Mouse (Mus musculus): ENCODE results near the gene Car15. TPM values are rescaled to one million over a fixed set of nuclear protein-coding genes. Genes with fewer than 3 reads are reported as not detected.
A peak's percentile ranks its signal among the peaks of the same experiment; 100 is the strongest.

Gene Car15
- polyA plus RNA-seq, 1 experiment from 2014 or later: 4.3 TPM

- no peak overlapping the region for H3K27ac ChIP-seq (ENCODE audit: low read depth, low read length)
- no peaks in the 10 kb centered on the region; the same call in 1 of the 2 replicates for H3K4me1 ChIP-seq (replicated peaks; ENCODE audit: control insufficient read depth, insufficient read depth, low read length)
- no peak overlapping the region for H3K9ac ChIP-seq (ENCODE audit: low read length)
- peaks cover 62% of the 10 kb centered on the region for H3K27me3 ChIP-seq (ENCODE audit: control insufficient read depth, insufficient read depth, low read length)
- ATAC-seq (replicated peaks; ENCODE audit: low FRiP score) (no peak), DNase-seq (ENCODE audit: low spot score) (no peak)
- no peak overlapping the region for H3K4me2 ChIP-seq (ENCODE audit: low read depth, low read length, severe bottlenecking)
- 10% methylated on average over 11 of the region's 11 CpGs for WGBS
- no peak overlapping the region for H3K4me3 ChIP-seq (ENCODE audit: low read depth, low read length)
- no peaks in the 10 kb centered on the region for H3K9me3 ChIP-seq (ENCODE audit: control insufficient read depth, low read length)
- no peaks in the 10 kb centered on the region for H3K36me3 ChIP-seq (ENCODE audit: control insufficient read depth, insufficient read depth, low read length)
These were observed 6.4 kb downstream of the Car15 start for GRCm38 (mm10) chr16:17831781-17832180.

DNA sequence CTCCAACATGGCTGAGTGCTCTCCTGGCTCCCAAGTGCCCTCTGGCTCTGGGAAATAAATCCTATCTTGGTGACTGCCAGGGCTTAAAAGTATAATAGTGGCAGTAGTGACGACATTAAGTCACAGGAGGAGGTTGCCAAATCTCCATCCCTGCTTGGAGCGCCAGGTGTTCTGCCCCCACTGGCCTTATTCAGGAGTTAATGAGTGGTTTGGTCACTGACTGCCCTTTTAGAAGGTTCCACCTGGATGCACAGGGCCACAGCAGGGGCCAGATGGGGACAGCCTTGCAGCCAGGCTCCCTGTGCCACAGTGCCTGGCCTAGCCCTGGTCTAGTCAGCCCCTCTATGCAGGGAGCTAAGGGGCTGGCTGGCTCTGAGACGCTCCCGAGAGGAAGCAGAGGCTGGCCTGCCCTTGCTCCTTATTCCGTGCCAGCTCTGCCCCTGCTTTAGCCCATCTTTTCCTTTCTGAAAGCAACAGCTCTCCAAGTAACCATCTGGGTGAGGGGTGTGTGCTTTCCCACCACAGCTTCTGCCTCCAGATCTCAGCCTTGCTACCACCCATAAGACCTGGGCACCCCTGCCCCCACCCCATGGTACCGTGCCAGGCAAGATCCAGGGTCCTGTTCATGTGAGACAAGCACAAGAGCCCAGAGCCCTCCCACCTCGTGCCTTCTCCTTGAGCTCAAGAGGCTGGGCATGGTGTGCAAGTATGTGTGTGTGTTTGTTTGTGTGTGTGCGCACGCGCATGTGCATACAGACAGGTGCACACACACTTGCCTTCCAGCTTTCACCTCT is 7.6 kb downstream of the Car15 start:
- Histone ChIP-seq H3K4me3 (ENCODE audit: low read depth, low read length) (no peak overlapping the region), H3K36me3 (ENCODE audit: control insufficient read depth, insufficient read depth, low read length) (no peaks in the 10 kb centered on the region), H3K27ac (ENCODE audit: low read depth, low read length) (no peak overlapping the region), H3K4me1 (replicated peaks; ENCODE audit: control insufficient read depth, insufficient read depth, low read length) (no peaks in the 10 kb centered on the region; the same call in 1 of the 2 replicates), H3K27me3 (ENCODE audit: control insufficient read depth, insufficient read depth, low read length) (peaks cover 55% of the 10 kb centered on the region), H3K9ac (ENCODE audit: low read length) (no peak overlapping the region), H3K9me3 (ENCODE audit: control insufficient read depth, low read length) (no peaks in the 10 kb centered on the region), H3K4me2 (ENCODE audit: low read depth, low read length, severe bottlenecking) (no peak overlapping the region)
- ATAC-seq (replicated peaks; ENCODE audit: low FRiP score): no peak
- DNase-seq (ENCODE audit: low spot score): no peak
- WGBS: 53% methylated on average over 10 of the region's 10 CpGs

GRCm38 (mm10) chr16:17828867-17829266 is 9.3 kb downstream of the Car15 start:
- Histone ChIP-seq H3K27me3 (ENCODE audit: control insufficient read depth, insufficient read depth, low read length) (peaks cover 38% of the 10 kb centered on the region), H3K36me3 (ENCODE audit: control insufficient read depth, insufficient read depth, low read length) (no peaks in the 10 kb centered on the region), H3K9me3 (ENCODE audit: control insufficient read depth, low read length) (no peaks in the 10 kb centered on the region), H3K4me1 (replicated peaks; ENCODE audit: control insufficient read depth, insufficient read depth, low read length) (no peaks in the 10 kb centered on the region; the same call in 1 of the 2 replicates), H3K4me3 (ENCODE audit: low read depth, low read length) (no peak overlapping the region), H3K4me2 (ENCODE audit: low read depth, low read length, severe bottlenecking) (no peak overlapping the region), H3K9ac (ENCODE audit: low read length) (no peak overlapping the region), H3K27ac (ENCODE audit: low read depth, low read length) (no peak overlapping the region)
- 64% methylated on average over 3 of the region's 3 CpGs for WGBS
- ATAC-seq (replicated peaks; ENCODE audit: low FRiP score) (no peak), DNase-seq (ENCODE audit: low spot score) (no peak)

DNA sequence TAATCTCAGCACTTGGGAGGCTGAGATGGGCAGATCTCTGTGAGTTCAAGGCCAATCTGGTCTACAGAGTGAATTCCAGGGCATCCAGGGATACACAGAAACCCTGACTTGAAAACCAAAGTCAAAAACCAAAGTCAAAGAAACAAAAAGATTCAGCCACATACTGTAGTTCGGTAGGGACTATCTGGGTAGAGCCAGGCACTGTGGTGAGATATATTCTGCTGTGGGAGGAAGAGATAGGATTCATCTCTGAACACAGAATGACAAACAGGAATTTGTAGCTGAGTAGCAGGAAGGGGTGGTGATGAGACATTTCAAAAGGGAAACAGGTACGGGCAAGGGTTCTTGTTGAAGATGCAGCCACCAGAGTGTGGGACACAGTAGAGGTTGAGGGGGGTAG is 9.9 kb downstream of the Car15 start:
- DNase-seq (ENCODE audit: low spot score) (no peak), ATAC-seq (replicated peaks; ENCODE audit: low FRiP score) (no peak)
- H3K27me3 ChIP-seq (ENCODE audit: control insufficient read depth, insufficient read depth, low read length): peaks cover 31% of the 10 kb centered on the region
- H3K4me1 ChIP-seq (replicated peaks; ENCODE audit: control insufficient read depth, insufficient read depth, low read length): no peaks in the 10 kb centered on the region; the same call in 1 of the 2 replicates
- no peak overlapping the region for H3K4me3 ChIP-seq (ENCODE audit: low read depth, low read length)
- no peak overlapping the region for H3K27ac ChIP-seq (ENCODE audit: low read depth, low read length)
- H3K4me2 ChIP-seq (ENCODE audit: low read depth, low read length, severe bottlenecking): no peak overlapping the region
- H3K9ac ChIP-seq (ENCODE audit: low read length): no peak overlapping the region
- no peaks in the 10 kb centered on the region for H3K9me3 ChIP-seq (ENCODE audit: control insufficient read depth, low read length)
- no peaks in the 10 kb centered on the region for H3K36me3 ChIP-seq (ENCODE audit: control insufficient read depth, insufficient read depth, low read length)
- 93% methylated on average over 2 of the region's 2 CpGs for WGBS

GRCm38 (mm10) chr16:17826500-17826899 is 11.7 kb downstream of the Car15 start:
- Histone ChIP-seq H3K36me3 (ENCODE audit: control insufficient read depth, insufficient read depth, low read length) (no peaks in the 10 kb centered on the region), H3K9me3 (ENCODE audit: control insufficient read depth, low read length) (no peaks in the 10 kb centered on the region), H3K27ac (ENCODE audit: low read depth, low read length) (no peak overlapping the region), H3K4me2 (ENCODE audit: low read depth, low read length, severe bottlenecking) (no peak overlapping the region), H3K4me3 (ENCODE audit: low read depth, low read length) (no peak overlapping the region), H3K27me3 (ENCODE audit: control insufficient read depth, insufficient read depth, low read length) (peaks cover 14% of the 10 kb centered on the region), H3K4me1 (replicated peaks; ENCODE audit: control insufficient read depth, insufficient read depth, low read length) (no peaks in the 10 kb centered on the region), H3K9ac (ENCODE audit: low read length) (no peak overlapping the region)
- DNase-seq (ENCODE audit: low spot score) (no peak), ATAC-seq (replicated peaks; ENCODE audit: low FRiP score) (no peak)
- whole genome bisulfite sequencing: 92% methylated on average over 2 of the region's 2 CpGs

DNA sequence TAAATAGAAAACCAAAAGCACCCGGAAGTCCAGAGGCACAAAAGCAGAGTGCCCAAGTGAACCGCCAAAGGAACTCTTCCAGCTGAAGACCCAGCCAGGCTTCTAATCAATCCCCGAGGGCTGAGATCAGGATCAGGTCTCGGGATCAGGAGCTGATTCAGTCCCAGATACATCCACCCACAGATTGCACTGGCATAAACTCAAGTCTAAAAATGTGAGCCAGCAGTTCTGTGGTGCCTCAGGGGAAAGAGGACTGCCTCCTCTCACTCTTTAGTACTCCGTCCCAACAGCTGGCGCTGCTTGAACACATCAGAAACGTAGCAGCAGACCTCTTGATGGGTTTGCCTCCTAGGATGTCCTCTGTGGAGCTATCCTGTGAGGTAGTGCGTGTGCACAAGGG is 21.6 kb downstream of the Car15 start:
- no peaks in the 10 kb centered on the region for H3K36me3 ChIP-seq (ENCODE audit: control insufficient read depth, insufficient read depth, low read length)
- no peak overlapping the region for H3K9ac ChIP-seq (ENCODE audit: low read length)
- H3K4me2 ChIP-seq (ENCODE audit: low read depth, low read length, severe bottlenecking): no peak overlapping the region
- H3K9me3 ChIP-seq (ENCODE audit: control insufficient read depth, low read length): no peaks in the 10 kb centered on the region
- ATAC-seq (replicated peaks; ENCODE audit: low FRiP score) (no peak), DNase-seq (ENCODE audit: low spot score) (no peak)
- H3K4me1 ChIP-seq (replicated peaks; ENCODE audit: control insufficient read depth, insufficient read depth, low read length): peaks cover 7% of the 10 kb centered on the region
- WGBS: 79% methylated on average over 8 of the region's 8 CpGs
- peaks cover 4% of the 10 kb centered on the region for H3K27me3 ChIP-seq (ENCODE audit: control insufficient read depth, insufficient read depth, low read length)
- no peak overlapping the region for H3K27ac ChIP-seq (ENCODE audit: low read depth, low read length)
- H3K4me3 ChIP-seq (ENCODE audit: low read depth, low read length): no peak overlapping the region

GRCm38 (mm10) chr16:17815411-17816402 is 22.5 kb downstream of the Car15 start:
- peaks cover 4% of the 10 kb centered on the region for H3K27me3 ChIP-seq (ENCODE audit: control insufficient read depth, insufficient read depth, low read length)

GRCm38 (mm10) chr16:17813173-17813572 is 25.0 kb downstream of the Car15 start:
- Histone ChIP-seq H3K4me1 (replicated peaks; ENCODE audit: control insufficient read depth, insufficient read depth, low read length) (peaks cover 8% of the 10 kb centered on the region), H3K36me3 (ENCODE audit: control insufficient read depth, insufficient read depth, low read length) (no peaks in the 10 kb centered on the region), H3K27me3 (ENCODE audit: control insufficient read depth, insufficient read depth, low read length) (peaks cover 13% of the 10 kb centered on the region), H3K4me3 (ENCODE audit: low read depth, low read length) (no peak overlapping the region), H3K9ac (ENCODE audit: low read length) (no peak overlapping the region), H3K4me2 (ENCODE audit: low read depth, low read length, severe bottlenecking) (no peak overlapping the region), H3K9me3 (ENCODE audit: control insufficient read depth, low read length) (no peaks in the 10 kb centered on the region), H3K27ac (ENCODE audit: low read depth, low read length) (no peak overlapping the region)
- WGBS: 64% methylated on average over 4 of the region's 4 CpGs
- no peak for DNase-seq (ENCODE audit: low spot score)
- ATAC-seq (replicated peaks; ENCODE audit: low FRiP score): no peak

More at GRCm38 (mm10) chr16:17815411-17816402, 22.5 kb downstream of the Car15 start:
- Histone ChIP-seq H3K9me3 (ENCODE audit: control insufficient read depth, low read length) (no peaks in the 10 kb centered on the region), H3K27ac (ENCODE audit: low read depth, low read length) (no peak overlapping the region), H3K36me3 (ENCODE audit: control insufficient read depth, insufficient read depth, low read length) (no peaks in the 10 kb centered on the region), H3K4me2 (ENCODE audit: low read depth, low read length, severe bottlenecking) (peak overlapping the region; percentile 69), H3K4me3 (ENCODE audit: low read depth, low read length) (peak overlapping the region; percentile 36), H3K9ac (ENCODE audit: low read length) (peak overlapping the region; percentile 60), H3K4me1 (replicated peaks; ENCODE audit: control insufficient read depth, insufficient read depth, low read length) (peaks cover 7% of the 10 kb centered on the region)
- ATAC-seq (replicated peaks; ENCODE audit: low FRiP score): peak; percentile 87
- WGBS: 2% methylated on average over 63 of the region's 63 CpGs
- DNase-seq (ENCODE audit: low spot score): peak; percentile 91
